Mouse (Mus musculus) kidney, postnatal 0 days (tissue): ENCODE results near the gene Fgfr2. TPM values are rescaled to one million over a fixed set of nuclear protein-coding genes. Genes with fewer than 3 reads are reported as not detected.
"Not testable (repeated sequence)": the region's sequence is repeated elsewhere in the genome, so short reads cannot be mapped to it uniquely, and the experiment has no call there.

ENCODE experiments used
- ATAC-seq: fragments of 200-750 bp; cut with Nextera tagmentation; replicated peaks from 2 replicates; pipeline ENCODE4 v1.8.0; 2017; ENCODE audit warnings: low read depth, moderate number of reproducible peaks, moderate TSS enrichment, moderate library complexity; ENCODE audit not compliant: low FRiP score
- DNase-seq: peaks from one replicate; pipeline ENCODE4 v3.0.0-alpha.2; 2016; ENCODE audit warnings: low spot score
- H3K27ac ChIP-seq: fragments of 300-500 bp; sonication (generic); 2 replicates; pipeline ENCODE4 v1.5.1; 2014; ENCODE audit warnings: mild to moderate bottlenecking
- H3K27me3 ChIP-seq: fragments of 300-500 bp; sonication (generic); 2 replicates; pipeline ENCODE4 v1.6.1; 2014; ENCODE audit warnings: low read length, mixed read lengths; ENCODE audit not compliant: insufficient read depth
- H3K36me3 ChIP-seq: fragments of 300-500 bp; sonication (generic); 2 replicates; pipeline ENCODE4 v1.6.1; 2014; ENCODE audit warnings: low read length, mixed read lengths; ENCODE audit not compliant: insufficient read depth
- H3K4me1 ChIP-seq: fragments of 300-500 bp; sonication (generic); replicated peaks from 2 replicates; pipeline ENCODE4 v1.6.1; 2014; ENCODE audit warnings: antibody characterized with exemption, low read length, mixed read lengths; ENCODE audit not compliant: insufficient read depth
- H3K4me2 ChIP-seq: fragments of 300-500 bp; sonication (generic); 2 replicates; pipeline ENCODE4 v1.6.1; 2014; ENCODE audit warnings: mild to moderate bottlenecking, low read length, moderate library complexity, mixed read lengths
- H3K4me3 ChIP-seq: fragments of 300-500 bp; sonication (generic); replicated peaks from 2 replicates; pipeline ENCODE4 v1.5.1; 2014; ENCODE audit warnings: low read depth, low read length
- H3K9ac ChIP-seq: fragments of 300-500 bp; sonication (generic); 2 replicates; pipeline ENCODE4 v1.6.1; 2014; ENCODE audit warnings: low read depth, low read length
- H3K9me3 ChIP-seq: fragments of 300-500 bp; sonication (generic); replicated peaks from 2 replicates; pipeline ENCODE4 v1.6.1; 2016; ENCODE audit warnings: low read length, inconsistent platforms, mixed read lengths
- CTCF ChIP-seq: IDR thresholded peaks from 2 replicates; pipeline ENCODE4 v1.5.1; 2016; ENCODE audit warnings: antibody characterized with exemption, low read depth, mild to moderate bottlenecking, moderate library complexity
- WGBS: fragments of 180-500 bp; shearing (Covaris S2); extraction: QIAGEN DNeasy Blood & Tissue Kit; methylation state at CpG from one replicate; pipeline ENCODE4 v1.1.7; 2014; 5-methylcytosine and 5-hydroxymethylcytosine counted together
- polyA plus RNA-seq: library from polyadenylated mRNA; unstranded; fragments of >200 nt; fragmentation: Nextera tagmentation; extraction: Ambion mirVana; gene quantifications from 2 replicates; pipeline ENCODE4 v1.2.1, GENCODE M21; 2015

Fgfr2 gene
- polyA plus RNA-seq, 1 experiment from 2014 or later = 79.8 TPM

- no peak overlapping the region for H3K27ac ChIP-seq
- H3K9me3 ChIP-seq = no peaks in the 10 kb centered on the region
- H3K4me1 ChIP-seq = 0 out of 2 replicates have a peak, but pooled peaks cover 3% of the 10 kb centered on the region
- no peak overlapping the region for H3K9ac ChIP-seq
- ATAC-seq (no peak), DNase-seq (peak; percentile 83)
- no peak overlapping the region for H3K4me3 ChIP-seq
- H3K27me3 ChIP-seq = no peaks in the 10 kb centered on the region
- WGBS = 12% methylated on average over 5 of the region's 5 CpGs
- 0 out of 2 replicates have a peak, but pooled peaks cover 2% of the 10 kb centered on the region for H3K36me3 ChIP-seq
- TF ChIP-seq CTCF = no peak
- H3K4me2 ChIP-seq = no peak overlapping the region
These were observed 2696.6 kb downstream of the Fgfr2 start for GRCm38 (mm10) chr7:130426586-130426985.

- Histone ChIP-seq H3K36me3 (0 out of 2 replicates have a peak, but pooled peaks cover 2% of the 10 kb centered on the region), H3K27me3 (no peaks in the 10 kb centered on the region), H3K9me3 (no peaks in the 10 kb centered on the region), H3K9ac (no peak overlapping the region), H3K4me1 (0 out of 2 replicates have a peak, but pooled peaks cover 3% of the 10 kb centered on the region), H3K4me2 (no peak overlapping the region), H3K4me3 (no peak overlapping the region), H3K27ac (no peak overlapping the region)
- TF ChIP-seq CTCF = no peak
- 42% methylated on average over 2 of the region's 2 CpGs for WGBS
- DNase-seq (no peak), ATAC-seq (no peak)
These were observed 2697.2 kb downstream of the Fgfr2 start for GRCm38 (mm10) chr7:130425991-130426390.

- DNase-seq (no peak), ATAC-seq (no peak)
- no peak overlapping the region for H3K27ac ChIP-seq
- no peaks in the 10 kb centered on the region for H3K36me3 ChIP-seq
- no peak overlapping the region for H3K4me3 ChIP-seq
- no peaks in the 10 kb centered on the region for H3K9me3 ChIP-seq
- no peak for TF ChIP-seq CTCF
- H3K4me1 ChIP-seq = no peaks in the 10 kb centered on the region
- no peak overlapping the region for H3K9ac ChIP-seq
- no peak overlapping the region for H3K4me2 ChIP-seq
- no peaks in the 10 kb centered on the region for H3K27me3 ChIP-seq
- 76% methylated on average over 1 of the region's 1 CpGs for WGBS
These were observed 2703.2 kb downstream of the Fgfr2 start for GRCm38 (mm10) chr7:130419961-130420360.

GRCm38 (mm10) chr7:130407622-130408021, 2715.5 kb downstream of the Fgfr2 start:
- no peak for TF ChIP-seq CTCF
- no peak for ATAC-seq
- Histone ChIP-seq H3K36me3 (no peaks in the 10 kb centered on the region), H3K9ac (no peak overlapping the region), H3K27me3 (no peaks in the 10 kb centered on the region), H3K9me3 (no peaks in the 10 kb centered on the region), H3K4me1 (no peaks in the 10 kb centered on the region), H3K4me2 (no peak overlapping the region), H3K4me3 (no peak overlapping the region), H3K27ac (no peak overlapping the region)
- DNase-seq = no peak
- 87% methylated on average over 10 of the region's 10 CpGs for WGBS

- TF ChIP-seq CTCF = no peak
- Histone ChIP-seq H3K36me3 (no peaks in the 10 kb centered on the region), H3K4me3 (no peak overlapping the region), H3K9ac (no peak overlapping the region), H3K4me2 (no peak overlapping the region), H3K27ac (no peak overlapping the region), H3K9me3 (no peaks in the 10 kb centered on the region), H3K27me3 (no peaks in the 10 kb centered on the region), H3K4me1 (no peaks in the 10 kb centered on the region)
- DNase-seq = no peak
- WGBS = 88% methylated on average over 2 of the region's 2 CpGs
- no peak for ATAC-seq
These were observed 2719.8 kb downstream of the Fgfr2 start for GRCm38 (mm10) chr7:130403346-130403745.

- TF ChIP-seq CTCF = no peak
- Histone ChIP-seq H3K27me3 (no peaks in the 10 kb centered on the region), H3K4me1 (no peaks in the 10 kb centered on the region), H3K4me3 (no peak overlapping the region), H3K4me2 (no peak overlapping the region), H3K9ac (no peak overlapping the region), H3K9me3 (no peaks in the 10 kb centered on the region), H3K27ac (no peak overlapping the region), H3K36me3 (peaks cover 9% of the 10 kb centered on the region; the same call in 1 of the 2 replicates)
- DNase-seq (no peak), ATAC-seq (no peak)
- WGBS = 86% methylated on average over 2 of the region's 2 CpGs
These were observed 2728.5 kb downstream of the Fgfr2 start for GRCm38 (mm10) chr7:130394697-130395096.

- ATAC-seq, DNase-seq, H3K9ac ChIP-seq, H3K4me2 ChIP-seq, H3K27me3 ChIP-seq, H3K27ac ChIP-seq, H3K36me3 ChIP-seq, H3K4me3 ChIP-seq, H3K9me3 ChIP-seq, H3K4me1 ChIP-seq: not testable (repeated sequence)
- 100% methylated on average over 1 of the region's 1 CpGs for WGBS
These were observed 2733.1 kb downstream of the Fgfr2 start for GRCm38 (mm10) chr7:130390060-130390459.
